Mouse (Mus musculus) CH12.LX (cell line): ENCODE measurements around the gene Kif1bp. TPM values are rescaled to one million over a fixed set of nuclear protein-coding genes. Genes with fewer than 3 reads are reported as not detected.
A peak's percentile ranks its signal among the peaks of the same experiment; 100 is the strongest.

Experiments
- DNase-seq: peaks from one replicate; pipeline ENCODE4 v3.0.0-alpha.2; 2013; ENCODE audit errors: extremely low read depth
- H3K27ac ChIP-seq: 2 replicates; pipeline ENCODE4 v1.5.1; 2012; ENCODE audit warnings: low read depth, mild to moderate bottlenecking, control low read depth, moderate library complexity; ENCODE audit not compliant: insufficient read depth
- H3K27me3 ChIP-seq: replicated peaks from 2 replicates; pipeline ENCODE3; 2012; ENCODE audit warnings: inconsistent platforms
- H3K36me3 ChIP-seq, 2 experiments: replicated peaks in 1 of 2; 2 replicates each; pipeline versions ENCODE3 to v1.6.1; 2012; ENCODE audit warnings: inconsistent platforms in 1 of 2, low read length in 1 of 2, mild to moderate bottlenecking in 1 of 2, mixed read lengths in 1 of 2, moderate library complexity in 1 of 2; ENCODE audit not compliant: control insufficient read depth in 1 of 2, insufficient read depth in 1 of 2
- H3K4me1 ChIP-seq, 2 experiments: 2 replicates each; pipeline ENCODE4 v1.6.1; 2012; ENCODE audit warnings: inconsistent platforms in 1 of 2, moderate library complexity in 1 of 2; ENCODE audit not compliant: insufficient read depth in 2 of 2, control insufficient read depth in 1 of 2
- H3K4me2 ChIP-seq: 2 replicates; pipeline ENCODE4 v1.6.1; 2012; ENCODE audit warnings: low read depth, mild to moderate bottlenecking, control low read depth; ENCODE audit not compliant: poor library complexity, insufficient read depth, severe bottlenecking
- H3K4me3 ChIP-seq, 3 experiments: fragments of 150-350 bp in 1 of 3; sonication (generic) in 1 of 3; replicated peaks in 1 of 3; 2 replicates each; pipeline versions ENCODE3 to v1.5.1; 2011 to 2012; ENCODE audit warnings: low read depth in 2 of 3, low read length in 2 of 3, mild to moderate bottlenecking in 2 of 3, moderate library complexity in 2 of 3, control low read depth in 1 of 3, improper control_type of control experiment in 1 of 3, inconsistent platforms in 1 of 3, mixed read lengths in 1 of 3; ENCODE audit not compliant: poor library complexity in 1 of 3
- H3K79me2 ChIP-seq: replicated peaks from 2 replicates; pipeline ENCODE4 v1.6.1; 2012; ENCODE audit warnings: mild to moderate bottlenecking, moderate library complexity; ENCODE audit not compliant: control insufficient read depth, poor library complexity, insufficient read depth, severe bottlenecking; ENCODE audit errors: extremely low read depth
- H3K9ac ChIP-seq: 2 replicates; pipeline ENCODE4 v1.6.1; 2012; ENCODE audit warnings: low read depth, mild to moderate bottlenecking, control low read depth, moderate library complexity; ENCODE audit not compliant: insufficient read depth
- H3K9me3 ChIP-seq: replicated peaks from 2 replicates; pipeline ENCODE3; 2012; ENCODE audit warnings: low read length, inconsistent platforms, mixed read lengths
- BHLHE40 ChIP-seq: IDR thresholded peaks from 2 replicates; pipeline ENCODE4 v1.6.1; 2011; ENCODE audit warnings: mild to moderate bottlenecking, low read depth, low read length, improper control_type of control experiment
- CHD2 ChIP-seq: IDR thresholded peaks from 2 replicates; pipeline ENCODE4 v1.6.1; 2011; ENCODE audit warnings: low read length, improper control_type of control experiment
- CTCF ChIP-seq, 2 experiments: IDR thresholded peaks in 1 of 2; conservative IDR thresholded peaks in 1 of 2; 2 replicates each; pipeline ENCODE4 v1.5.1; 2011 to 2012; ENCODE audit warnings: low read depth in 2 of 2, low read length in 2 of 2, improper control_type of control experiment in 1 of 2, inconsistent platforms in 1 of 2, mild to moderate bottlenecking in 1 of 2, moderate library complexity in 1 of 2
- E2F4 ChIP-seq: IDR thresholded peaks from 2 replicates; pipeline ENCODE4 v1.6.1; 2011; ENCODE audit warnings: low read depth, low read length, improper control_type of control experiment; ENCODE audit not compliant: insufficient replicate concordance
- ELF1 ChIP-seq: IDR thresholded peaks from 2 replicates; pipeline ENCODE4 v1.6.1; 2014; ENCODE audit warnings: low read depth, mild to moderate bottlenecking, inconsistent platforms, low read length, improper control_type of control experiment
- HCFC1 ChIP-seq: IDR thresholded peaks from 2 replicates; pipeline ENCODE4 v1.6.1; 2012; ENCODE audit warnings: low read depth, mild to moderate bottlenecking, inconsistent platforms, low read length, improper control_type of control experiment
- IRF4 ChIP-seq: IDR thresholded peaks from 2 replicates; pipeline ENCODE4 v1.6.1; 2014; ENCODE audit warnings: low read depth, mild to moderate bottlenecking, inconsistent platforms, low read length, improper control_type of control experiment
- JUND ChIP-seq: conservative IDR thresholded peaks from 2 replicates; pipeline ENCODE4 v1.6.1; 2011; ENCODE audit warnings: low read depth, low read length, improper control_type of control experiment
- KAT2A ChIP-seq: IDR thresholded peaks from 2 replicates; pipeline ENCODE4 v1.6.1; 2012; ENCODE audit warnings: low read length, improper control_type of control experiment, inconsistent platforms; ENCODE audit not compliant: insufficient replicate concordance
- MAFK ChIP-seq: IDR thresholded peaks from 2 replicates; pipeline ENCODE4 v1.6.1; 2011; ENCODE audit warnings: low read length, improper control_type of control experiment; ENCODE audit not compliant: insufficient replicate concordance
- MAZ ChIP-seq: IDR thresholded peaks from 2 replicates; pipeline ENCODE4 v1.6.1; 2012; ENCODE audit warnings: low read depth, mild to moderate bottlenecking, inconsistent platforms, low read length, improper control_type of control experiment, moderate library complexity
- MXI1 ChIP-seq: IDR thresholded peaks from 2 replicates; pipeline ENCODE4 v1.6.1; 2011; ENCODE audit warnings: mild to moderate bottlenecking, low read depth, low read length, improper control_type of control experiment
- NELFE ChIP-seq: IDR thresholded peaks from 2 replicates; pipeline ENCODE4 v1.6.1; 2011; ENCODE audit warnings: low read depth, low read length, improper control_type of control experiment
- NRF1 ChIP-seq: IDR thresholded peaks from 2 replicates; pipeline ENCODE4 v1.6.1; 2014; ENCODE audit warnings: low read depth, mild to moderate bottlenecking, inconsistent platforms, low read length, improper control_type of control experiment, moderate library complexity
- POLR2A ChIP-seq: IDR thresholded peaks from 2 replicates; pipeline ENCODE4 v1.6.1; 2011; ENCODE audit warnings: low read depth, mild to moderate bottlenecking, improper control_type of control experiment, low read length
- POLR2AphosphoS2 ChIP-seq: IDR thresholded peaks from 2 replicates; pipeline ENCODE4 v1.6.1; 2011; ENCODE audit warnings: low read depth, low read length, improper control_type of control experiment
- SMC3 ChIP-seq: IDR thresholded peaks from 2 replicates; pipeline ENCODE4 v1.6.1; 2011; ENCODE audit warnings: low read depth, low read length, improper control_type of control experiment
- TBP ChIP-seq: conservative IDR thresholded peaks from 2 replicates; pipeline ENCODE4 v1.6.1; 2011; ENCODE audit warnings: low read depth, low read length, improper control_type of control experiment
- TCF12 ChIP-seq: IDR thresholded peaks from 2 replicates; pipeline ENCODE4 v1.6.1; 2014; ENCODE audit warnings: low read depth, mild to moderate bottlenecking, inconsistent platforms, low read length, improper control_type of control experiment
- USF1 ChIP-seq: IDR thresholded peaks from 2 replicates; pipeline ENCODE4 v1.6.1; 2014; ENCODE audit warnings: low read depth, mild to moderate bottlenecking, inconsistent platforms, low read length, improper control_type of control experiment
- USF2 ChIP-seq: conservative IDR thresholded peaks from 2 replicates; pipeline ENCODE4 v1.6.1; 2011; ENCODE audit warnings: low read depth, low read length, improper control_type of control experiment
- ZC3H11A ChIP-seq: IDR thresholded peaks from 2 replicates; pipeline ENCODE4 v1.6.1; 2012; ENCODE audit warnings: low read depth, mild to moderate bottlenecking, inconsistent platforms, low read length, improper control_type of control experiment
- ZKSCAN1 ChIP-seq: IDR thresholded peaks from 2 replicates; pipeline ENCODE4 v1.6.1; 2012; ENCODE audit warnings: low read depth, inconsistent platforms, low read length, improper control_type of control experiment, borderline replicate concordance
- ZMIZ1 ChIP-seq: IDR thresholded peaks from 2 replicates; pipeline ENCODE4 v1.6.1; 2012; ENCODE audit warnings: low read depth, mild to moderate bottlenecking, inconsistent platforms, low read length, improper control_type of control experiment
- dilution Hi-C: fragments of 300-500 bp; cut with MboI; formaldehyde crosslinking; loops from 2 replicates; pipeline ENCODE4 v1.14.3; 2020; ENCODE audit warnings: low sequenced_read_pairs; ENCODE audit not compliant: extremely low pct_unique_long_range_greater_than_20kb, extremely low pct_ligation_motif_present
- in situ Hi-C: fragments of 300-500 bp; cut with MboI; formaldehyde crosslinking; loops from 3 replicates; pipeline ENCODE4 v1.14.3; 2019; ENCODE audit warnings: low sequenced_read_pairs, low pct_ligation_motif_present, low pct_unique_long_range_greater_than_20kb, mixed read lengths
- polyA plus RNA-seq: library from polyadenylated mRNA; unstranded; fragments of >175 nt; gene quantifications from 2 replicates; pipeline ENCODE4 v1.2.1, GENCODE M21; 2012; ENCODE audit warnings: low read depth; ENCODE audit not compliant: insufficient read length
- total RNA-seq, 2 experiments: library from RNA; depleted of rRNA; stranded (reverse); fragments of 300-350 nt in 1 of 2; fragments of >200 nt in 1 of 2; gene quantifications; 2 replicates each; pipeline ENCODE4 v1.2.3; 2012 to 2014

Gene Kif1bp
- total RNA-seq (2012; rRNA removed) (14.6 and 15.3 TPM in 2 replicates), total RNA-seq (2014; rRNA removed) (12.9 and 13.3 TPM in 2 replicates), polyA plus RNA-seq (22.5 and 23.1 TPM in 2 replicates)

- TF ChIP-seq BHLHE40 = no peak
- no peak for TF ChIP-seq USF1
- no peak for TF ChIP-seq ZKSCAN1
- TF ChIP-seq KAT2A = peak; percentile 73; the same call in 1 of the 2 replicates
- no peak for TF ChIP-seq JUND
- no peak for TF ChIP-seq SMC3
- TF ChIP-seq HCFC1 = peak; percentile 84
- no peak for TF ChIP-seq USF2
- peak; percentile 69 for TF ChIP-seq ELF1
- 0 out of 2 replicates have a peak, but pooled peaks have one; percentile 68 for TF ChIP-seq TBP
- TF ChIP-seq POLR2A = peak; percentile 82
- TF ChIP-seq IRF4 = no peak
- TF ChIP-seq CHD2 = peak; percentile 67
- peak; percentile 27; the same call in 1 of the 2 replicates for TF ChIP-seq ZMIZ1
- TF ChIP-seq NRF1 = no peak; the same call in 1 of the 2 replicates
- peak; percentile 76 for TF ChIP-seq TCF12
- no peak for TF ChIP-seq CTCF (conservative IDR thresholded peaks at IDR 0.05 in 1 of 2, IDR thresholded peaks at IDR 0.05 in 1 of 2; ENCODE audit: low read depth in 2 of 2, low read length in 2 of 2)
- TF ChIP-seq E2F4 = no peak
- TF ChIP-seq NELFE = peak; percentile 86
- peak; percentile 43; the same call in 1 of the 2 replicates for TF ChIP-seq POLR2AphosphoS2
- peak; percentile 97 for TF ChIP-seq MXI1
- TF ChIP-seq MAZ = no peak
- TF ChIP-seq MAFK = no peak
- no peak for TF ChIP-seq ZC3H11A
- H3K36me3 ChIP-seq = peaks cover 40 to 64% of the 10 kb centered on the region in 2 experiments
- dilution Hi-C loops = no loop called here
Observed at GRCm38 (mm10) chr10:62578338-62579100, at the start of gene Kif1bp. TSS of gene Kif1bp (minus strand) at chr10:62578457.

More at GRCm38 (mm10) chr10:62578338-62579100, at the start of gene Kif1bp:
- Histone ChIP-seq H3K4me3 (peak within 1 kb of the TSS; percentile 77 to 89 (median 83)), H3K27ac (peak within 1 kb of the TSS; percentile 14; the same call in 1 of the 2 replicates), H3K9me3 (no peaks in the 10 kb centered on the region), H3K27me3 (no peaks in the 10 kb centered on the region), H3K79me2 (peaks cover 16% of the 10 kb centered on the region), H3K9ac (peak within 1 kb of the TSS; percentile 57), H3K4me2 (peak within 1 kb of the TSS; percentile 85), H3K4me1 (peaks cover 0 to 19% of the 10 kb centered on the region in 2 experiments; a peak in 3 of 4 replicates)
- in situ Hi-C loops = no loop called here
- DNase-seq = peak; percentile 98
